Mouse (Mus musculus): Measurements from ENCODE around the gene Ptges2.

Ptges2 gene

GRCm38 (mm10) chr2:32381775-32382223, 13.9 kb upstream of the Ptges2 start, which contains the start of gene 1110008P14Rik:
TSS of gene 1110008P14Rik (minus strand) at chr2:32381938.
- Histone ChIP-seq H3K9me3 (ENCODE audit: low read length) (peaks cover 7% of the 10 kb centered on the region; the same call in 1 of the 2 replicates), H3K27me3 (ENCODE audit: insufficient read depth, low read length) (peaks cover 66% of the 10 kb centered on the region), H3K4me3 (replicated peaks; ENCODE audit: low read length) (peak within 1 kb of the TSS; percentile 93), H3K4me1 (replicated peaks; ENCODE audit: low read depth, low read length) (peaks cover 17% of the 10 kb centered on the region), H3K36me3 (ENCODE audit: insufficient read depth, low read length) (peaks cover 31% of the 10 kb centered on the region)
- TF ChIP-seq CTCF (conservative IDR thresholded peaks at IDR 0.05; ENCODE audit: low read length) (no peak), NANOG (IDR thresholded peaks at IDR 0.05; ENCODE audit: borderline replicate concordance, low read length) (no peak), POU5F1 (IDR thresholded peaks at IDR 0.05; ENCODE audit: borderline replicate concordance, low read length) (no peak)

GRCm38 (mm10) chr2:32382689-32383088, 13.0 kb upstream of the Ptges2 start:
- H3K9me3 ChIP-seq (ENCODE audit: low read length) = peaks cover 7% of the 10 kb centered on the region; the same call in 1 of the 2 replicates
- H3K4me1 ChIP-seq (replicated peaks; ENCODE audit: low read depth, low read length) = peaks cover 17% of the 10 kb centered on the region
- H3K36me3 ChIP-seq (ENCODE audit: insufficient read depth, low read length) = peaks cover 23% of the 10 kb centered on the region
- peaks cover 68% of the 10 kb centered on the region for H3K27me3 ChIP-seq (ENCODE audit: insufficient read depth, low read length)
- H3K4me3 ChIP-seq (replicated peaks; ENCODE audit: low read length) = no peak overlapping the region
- TF ChIP-seq CTCF (conservative IDR thresholded peaks at IDR 0.05; ENCODE audit: low read length) (no peak), NANOG (IDR thresholded peaks at IDR 0.05; ENCODE audit: borderline replicate concordance, low read length) (no peak), POU5F1 (IDR thresholded peaks at IDR 0.05; ENCODE audit: borderline replicate concordance, low read length) (no peak)

- peaks cover 35% of the 10 kb centered on the region for H3K27me3 ChIP-seq (ENCODE audit: insufficient read depth, low read length)
- TF ChIP-seq CTCF (conservative IDR thresholded peaks at IDR 0.05; ENCODE audit: low read length) = no peak
- TF ChIP-seq POU5F1 (IDR thresholded peaks at IDR 0.05; ENCODE audit: borderline replicate concordance, low read length) = no peak
- TF ChIP-seq NANOG (IDR thresholded peaks at IDR 0.05; ENCODE audit: borderline replicate concordance, low read length) = no peak
- peaks cover 26% of the 10 kb centered on the region for H3K4me1 ChIP-seq (replicated peaks; ENCODE audit: low read depth, low read length)
- H3K4me3 ChIP-seq (replicated peaks; ENCODE audit: low read length) = no peak within 1 kb of the TSS
- peaks cover 8% of the 10 kb centered on the region; the same call in 1 of the 2 replicates for H3K9me3 ChIP-seq (ENCODE audit: low read length)
- no peaks in the 10 kb centered on the region for H3K36me3 ChIP-seq (ENCODE audit: insufficient read depth, low read length)
Measured at GRCm38 (mm10) chr2:32387706-32388490, 7.8 kb upstream of the Ptges2 start, which contains the start of gene Lcn2. TSS of gene Lcn2 (minus strand) at chr2:32388252.

- Histone ChIP-seq H3K4me3 (replicated peaks; ENCODE audit: low read length) (no peak overlapping the region), H3K9me3 (ENCODE audit: low read length) (peaks cover 17% of the 10 kb centered on the region), H3K4me1 (replicated peaks; ENCODE audit: low read depth, low read length) (peaks cover 26% of the 10 kb centered on the region), H3K27me3 (ENCODE audit: insufficient read depth, low read length) (peaks cover 22% of the 10 kb centered on the region), H3K36me3 (ENCODE audit: insufficient read depth, low read length) (no peaks in the 10 kb centered on the region)
- TF ChIP-seq NANOG (IDR thresholded peaks at IDR 0.05; ENCODE audit: borderline replicate concordance, low read length) (no peak), POU5F1 (IDR thresholded peaks at IDR 0.05; ENCODE audit: borderline replicate concordance, low read length) (no peak), CTCF (conservative IDR thresholded peaks at IDR 0.05; ENCODE audit: low read length) (no peak)
Measured at GRCm38 (mm10) chr2:32389157-32389556, 6.5 kb upstream of the Ptges2 start.

GRCm38 (mm10) chr2:32390871-32391270, 4.8 kb upstream of the Ptges2 start:
- Histone ChIP-seq H3K4me1 (replicated peaks; ENCODE audit: low read depth, low read length) (peaks cover 33% of the 10 kb centered on the region), H3K4me3 (replicated peaks; ENCODE audit: low read length) (peak overlapping the region; percentile 48), H3K9me3 (ENCODE audit: low read length) (peaks cover 14% of the 10 kb centered on the region), H3K27me3 (ENCODE audit: insufficient read depth, low read length) (peaks cover 11% of the 10 kb centered on the region), H3K36me3 (ENCODE audit: insufficient read depth, low read length) (no peaks in the 10 kb centered on the region)
- TF ChIP-seq NANOG (IDR thresholded peaks at IDR 0.05; ENCODE audit: borderline replicate concordance, low read length) (no peak), POU5F1 (IDR thresholded peaks at IDR 0.05; ENCODE audit: borderline replicate concordance, low read length) (no peak), CTCF (conservative IDR thresholded peaks at IDR 0.05; ENCODE audit: low read length) (no peak)

GRCm38 (mm10) chr2:32392063-32392462, 3.6 kb upstream of the Ptges2 start:
- Histone ChIP-seq H3K9me3 (ENCODE audit: low read length) (peaks cover 10% of the 10 kb centered on the region), H3K27me3 (ENCODE audit: insufficient read depth, low read length) (peaks cover 5% of the 10 kb centered on the region), H3K4me3 (replicated peaks; ENCODE audit: low read length) (no peak overlapping the region), H3K36me3 (ENCODE audit: insufficient read depth, low read length) (no peaks in the 10 kb centered on the region), H3K4me1 (replicated peaks; ENCODE audit: low read depth, low read length) (peaks cover 37% of the 10 kb centered on the region)
- no peak for TF ChIP-seq NANOG (IDR thresholded peaks at IDR 0.05; ENCODE audit: borderline replicate concordance, low read length)
- TF ChIP-seq POU5F1 (IDR thresholded peaks at IDR 0.05; ENCODE audit: borderline replicate concordance, low read length) = no peak
- no peak for TF ChIP-seq CTCF (conservative IDR thresholded peaks at IDR 0.05; ENCODE audit: low read length)

- Histone ChIP-seq H3K4me1 (replicated peaks; ENCODE audit: low read depth, low read length) (peaks cover 53% of the 10 kb centered on the region), H3K9me3 (ENCODE audit: low read length) (peaks cover 10% of the 10 kb centered on the region), H3K36me3 (ENCODE audit: insufficient read depth, low read length) (peaks cover 11% of the 10 kb centered on the region), H3K4me3 (replicated peaks; ENCODE audit: low read length) (peak overlapping the region; percentile 95), H3K27me3 (ENCODE audit: insufficient read depth, low read length) (no peaks in the 10 kb centered on the region)
- TF ChIP-seq CTCF (conservative IDR thresholded peaks at IDR 0.05; ENCODE audit: low read length) = no peak
- no peak for TF ChIP-seq POU5F1 (IDR thresholded peaks at IDR 0.05; ENCODE audit: borderline replicate concordance, low read length)
- no peak for TF ChIP-seq NANOG (IDR thresholded peaks at IDR 0.05; ENCODE audit: borderline replicate concordance, low read length)
Measured at GRCm38 (mm10) chr2:32394973-32395372, 723 bp upstream of the Ptges2 start.

GRCm38 (mm10) chr2:32395946-32396621, 388 bp downstream of the Ptges2 start:
- Histone ChIP-seq H3K36me3 (ENCODE audit: insufficient read depth, low read length) (peaks cover 20% of the 10 kb centered on the region), H3K9me3 (ENCODE audit: low read length) (peaks cover 10% of the 10 kb centered on the region), H3K4me3 (replicated peaks; ENCODE audit: low read length) (peak overlapping the region; percentile 95), H3K27me3 (ENCODE audit: insufficient read depth, low read length) (no peaks in the 10 kb centered on the region), H3K4me1 (replicated peaks; ENCODE audit: low read depth, low read length) (peaks cover 53% of the 10 kb centered on the region)
- TF ChIP-seq CTCF (conservative IDR thresholded peaks at IDR 0.05; ENCODE audit: low read length) (no peak), NANOG (IDR thresholded peaks at IDR 0.05; ENCODE audit: borderline replicate concordance, low read length) (no peak), POU5F1 (IDR thresholded peaks at IDR 0.05; ENCODE audit: borderline replicate concordance, low read length) (no peak)

Data from E14TG2a.4 (cell line).